Mouse (Mus musculus): ENCODE measurements at regions not wholly inside any gene's neighbourhood (a gene's known extent, or its start where the extent isn't known, plus 50 kb on each side); places are given as distances from the start of the nearest gene placed in this dataset.

- TF ChIP-seq CTCF (IDR thresholded peaks at IDR 0.05; ENCODE audit: low read depth, low read length) (no peak), POLR2A (IDR thresholded peaks at IDR 0.05; ENCODE audit: borderline replicate concordance, low read depth, low read length) (no peak)
These were observed 331.3 kb downstream of the Sox9 start for GRCm38 (mm10) chr11:113113220-113113817.

All from bone marrow macrophage, adult 2 months (primary cell).